ENCODE assay signal across 8 mouse cellular contexts in genomic region chr1:58711365-58712016, GRCm38 (mm10). TPM values are rescaled to one million over a fixed set of nuclear protein-coding genes. Genes with fewer than 3 reads are reported as not detected.
DNase-seq lines count a peak whose midpoint lies in the region; ATAC-seq and TF ChIP-seq lines count a peak whose summit lies in the region.

TSS of gene Cflar (plus strand) at chr1:58711508.

- peak; percentile 59 to 76 for TF ChIP-seq POLR2A in MEL (IDR thresholded peaks at IDR 0.05; ENCODE audit: control insufficient read depth in 1 of 2, insufficient read depth in 1 of 2, low read depth in 1 of 2, low read length in 2 of 2, poor library complexity in 1 of 2)

- H3K27ac ChIP-seq in MEL (ENCODE audit: control insufficient read depth, low read depth, low read length): peak within 1 kb of the TSS; percentile 94
- peak within 1 kb of the TSS; percentile 90 for H3K27ac ChIP-seq in forebrain, embryonic 15.5 days (replicated peaks)

- ATAC-seq in forebrain, embryonic 15.5 days (replicated peaks): peak; percentile 87

- H3K4me3 ChIP-seq in MEL (ENCODE audit: control insufficient read depth in 1 of 2, insufficient read depth in 1 of 2, low read depth in 2 of 2, low read length in 2 of 2): peak within 1 kb of the TSS; percentile 73 to 95
- peak within 1 kb of the TSS; percentile 57 for H3K4me3 ChIP-seq in forebrain, embryonic 15.5 days

- peak; percentile 76 for DNase-seq in MEL (ENCODE audit: low read depth, low spot score)
- peak; percentile 65 for DNase-seq in cerebellum, adult 11-12 months
- peak; percentile 80 to 86 for DNase-seq in heart, postnatal 36 days
- DNase-seq in layer of hippocampus, adult 8-10 months (ENCODE audit: low spot score in 2 of 2): peak in 1 of 2 experiments; percentile 35
- peak; percentile 85 for DNase-seq in lung, postnatal 10 days
- peak; percentile 59 for DNase-seq in ovary, postnatal 14 days (ENCODE audit: low spot score)
- DNase-seq in thymus, postnatal 25 days: peak; percentile 82

- under 1% methylated on average over 45 of the region's 45 CpGs for WGBS in forebrain, embryonic 15.5 days

- H3K79me2 ChIP-seq in MEL (ENCODE audit: control insufficient read depth, insufficient read depth, low read length, poor library complexity): peaks cover 27% of the 10 kb centered on the region

- peak within 1 kb of the TSS; percentile 62 for H3K4me2 ChIP-seq in forebrain, embryonic 15.5 days (replicated peaks)

- peaks cover 15 to 16% of the 10 kb centered on the region in 2 experiments for H3K4me1 ChIP-seq in MEL (ENCODE audit: control insufficient read depth in 1 of 2, insufficient read depth in 2 of 2, low read length in 2 of 2)
- H3K4me1 ChIP-seq in forebrain, embryonic 15.5 days: peaks cover 10% of the 10 kb centered on the region

- TF ChIP-seq CTCF in MEL (IDR thresholded peaks at IDR 0.05 in 2 of 3, conservative IDR thresholded peaks at IDR 0.05 in 1 of 3; ENCODE audit: control insufficient read depth in 1 of 3, insufficient read depth in 1 of 3, low read depth in 2 of 3, low read length in 3 of 3, poor library complexity in 1 of 3, severe bottlenecking in 1 of 3): no peak

- H3K9ac ChIP-seq in MEL (ENCODE audit: control insufficient read depth, low read depth, low read length, poor library complexity, severe bottlenecking): peak within 1 kb of the TSS; percentile 69
- peak within 1 kb of the TSS; percentile 71 for H3K9ac ChIP-seq in forebrain, embryonic 15.5 days (replicated peaks)

- H3K36me3 ChIP-seq in MEL (ENCODE audit: control insufficient read depth in 1 of 2, insufficient read depth in 2 of 2, low read length in 2 of 2): peaks cover 0 to 27% of the 10 kb centered on the region in 2 experiments; a peak in 3 of 4 replicates
- H3K36me3 ChIP-seq in forebrain, embryonic 15.5 days: no peaks in the 10 kb centered on the region

- intact Hi-C loops in heart, postnatal 36 days (cut with DNase I): loop anchor here (2.0 to 5.0 kb wide), 3 partner anchors 36 to 91 kb away; no protein-coding TSS in a partner anchor

- no peaks in the 10 kb centered on the region for H3K9me3 ChIP-seq in MEL (replicated peaks; ENCODE audit: insufficient read depth, low read length)
- H3K9me3 ChIP-seq in forebrain, embryonic 15.5 days: no peaks in the 10 kb centered on the region

- no peaks in the 10 kb centered on the region for H3K27me3 ChIP-seq in MEL (ENCODE audit: control insufficient read depth in 1 of 2, insufficient read depth in 2 of 2, low read length in 2 of 2)
- H3K27me3 ChIP-seq in forebrain, embryonic 15.5 days: no peaks in the 10 kb centered on the region

- TF ChIP-seq EP300 in MEL (IDR thresholded peaks at IDR 0.05; ENCODE audit: low read depth in 1 of 2, low read length in 2 of 2): no peak

- TF ChIP-seq RAD21 in MEL (IDR thresholded peaks at IDR 0.05; ENCODE audit: low read depth, low read length): no peak

TF ChIP-seq in MEL, 35 proteins besides CTCF, POLR2A, EP300 and RAD21:
- TF ChIP-seq MEF2A (IDR thresholded peaks at IDR 0.05; ENCODE audit: extremely low read depth, insufficient replicate concordance, low read depth, low read length, poor library complexity, severe bottlenecking) (no peak), CHD1 (IDR thresholded peaks at IDR 0.05; ENCODE audit: low read depth, low read length) (no peak; the same call in 1 of the 2 replicates), JUND (IDR thresholded peaks at IDR 0.05; ENCODE audit: low read depth, low read length) (no peak), ZC3H11A (IDR thresholded peaks at IDR 0.05; ENCODE audit: low read depth, low read length) (no peak), GABPA (IDR thresholded peaks at IDR 0.05; ENCODE audit: low read depth, low read length) (no peak), ZMIZ1 (IDR thresholded peaks at IDR 0.05; ENCODE audit: low read depth, low read length) (peak; percentile 51; the same call in 1 of the 2 replicates), UBTF (IDR thresholded peaks at IDR 0.05; ENCODE audit: borderline replicate concordance, insufficient read depth, low read depth, low read length) (no peak), E2F4 (IDR thresholded peaks at IDR 0.05; ENCODE audit: borderline replicate concordance, low read depth, low read length) (no peak), CHD2 (IDR thresholded peaks at IDR 0.05; ENCODE audit: low read length) (no peak), TCF12 (IDR thresholded peaks at IDR 0.05; ENCODE audit: low read depth, low read length) (0 out of 2 replicates have a peak, but pooled peaks have one; percentile 1), ZKSCAN1 (IDR thresholded peaks at IDR 0.05; ENCODE audit: low read depth, low read length) (no peak), HCFC1 (IDR thresholded peaks at IDR 0.05; ENCODE audit: low read depth, low read length) (no peak), POLR2AphosphoS2 (IDR thresholded peaks at IDR 0.05; ENCODE audit: low read length) (peak; percentile 54; the same call in 1 of the 2 replicates), ZNF384 (IDR thresholded peaks at IDR 0.05; ENCODE audit: low read depth, low read length) (no peak), TBP (IDR thresholded peaks at IDR 0.05; ENCODE audit: low read depth, low read length) (no peak; the same call in 1 of the 2 replicates), TAL1 (IDR thresholded peaks at IDR 0.05; ENCODE audit: low read length) (no peak), SIN3A (IDR thresholded peaks at IDR 0.05; ENCODE audit: low read length) (0 out of 2 replicates have a peak, but pooled peaks have one; percentile 14), USF1 (IDR thresholded peaks at IDR 0.05; ENCODE audit: low read depth, low read length) (no peak), BHLHE40 (IDR thresholded peaks at IDR 0.05; ENCODE audit: borderline replicate concordance, low read depth, low read length) (no peak), SMC3 (IDR thresholded peaks at IDR 0.05; ENCODE audit: low read depth, low read length) (no peak), MYB (IDR thresholded peaks at IDR 0.05; ENCODE audit: low read depth, low read length) (no peak), NRF1 (IDR thresholded peaks at IDR 0.05; ENCODE audit: insufficient read depth, low read depth, low read length, poor library complexity, severe bottlenecking) (peak; percentile 44; the same call in 1 of the 2 replicates), RCOR1 (IDR thresholded peaks at IDR 0.05; ENCODE audit: low read depth, low read length) (no peak), ELF1 (IDR thresholded peaks at IDR 0.05; ENCODE audit: low read depth, low read length) (no peak), KAT2A (conservative IDR thresholded peaks at IDR 0.05; ENCODE audit: low read depth, low read length) (no peak), MAFK (IDR thresholded peaks at IDR 0.05; ENCODE audit: borderline replicate concordance, low read depth, low read length) (no peak), USF2 (IDR thresholded peaks at IDR 0.05; ENCODE audit: borderline replicate concordance in 1 of 2, insufficient read depth in 1 of 2, low read depth in 1 of 2, low read length in 2 of 2) (no peak), GATA1 (IDR thresholded peaks at IDR 0.05; ENCODE audit: low read depth, low read length) (no peak), MAX (IDR thresholded peaks at IDR 0.05; ENCODE audit: low read length) (no peak), ETS1 (IDR thresholded peaks at IDR 0.05; ENCODE audit: low read depth, low read length) (peak; percentile 28; the same call in 1 of the 2 replicates), MXI1 (IDR thresholded peaks at IDR 0.05; ENCODE audit: low read depth, low read length) (no peak; the same call in 1 of the 2 replicates), MAZ (IDR thresholded peaks at IDR 0.05; ENCODE audit: low read depth, low read length) (no peak), MYC (IDR thresholded peaks at IDR 0.05; ENCODE audit: low read depth, low read length) (no peak), POLR2AphosphoS5 (IDR thresholded peaks at IDR 0.05; ENCODE audit: borderline replicate concordance, low read depth, low read length) (no peak), NELFE (IDR thresholded peaks at IDR 0.05; ENCODE audit: low read depth, low read length) (peak; percentile 27; the same call in 1 of the 2 replicates)
TF ChIP-seq in MEL: peak in this region for 7.

RNA-seq across cellular contexts. Expression of gene Cflar, which starts in this region (rescaled TPM):
- 12.6 and 13.1 TPM in 2 replicates for total RNA-seq in MEL (2012; rRNA removed)
- polyA plus RNA-seq in MEL (2012; ENCODE audit: insufficient read depth in 1 of 2, insufficient read length in 2 of 2, low read depth in 1 of 2, low replicate concordance in 2 of 2, missing spikeins in 1 of 2): 10 to 100 TPM in 1 of 2 experiments, not detected in 1; 13.2 TPM
- polyA plus RNA-seq in forebrain, embryonic 15.5 days (2015; fragmentation: Nextera tagmentation; extraction: Ambion mirVana): 18.9 and 20.6 TPM in 2 replicates
- 10 to 100 TPM; 56.4 to 61.5 TPM for total RNA-seq in heart, postnatal 36 days (2021)
- total RNA-seq in layer of hippocampus, adult 8-10 months (2022): 10 to 100 TPM; 41.2 to 48.5 (median 44.3) TPM
